Mouse (Mus musculus) limb, embryonic 13.5 days (tissue): ENCODE results near the gene Oaz2. TPM values are rescaled to one million over a fixed set of nuclear protein-coding genes. Genes with fewer than 3 reads are reported as not detected.
A peak's percentile ranks its signal among the peaks of the same experiment; 100 is the strongest.

Experiments used
- ATAC-seq: fragments of 200-750 bp; cut with Nextera tagmentation; 2 replicates; pipeline ENCODE4 v1.8.0; 2017; ENCODE audit warnings: low read depth, moderate number of reproducible peaks, moderate TSS enrichment; ENCODE audit not compliant: low FRiP score
- H3K27ac ChIP-seq: fragments of 300-500 bp; sonication (generic); 2 replicates; pipeline ENCODE4 v1.5.1; 2015; ENCODE audit warnings: inconsistent platforms, mild to moderate bottlenecking, moderate library complexity
- H3K27me3 ChIP-seq: fragments of 300-500 bp; sonication (generic); 2 replicates; pipeline ENCODE4 v1.6.1; 2015; ENCODE audit warnings: mild to moderate bottlenecking, inconsistent platforms
- H3K36me3 ChIP-seq: fragments of 300-500 bp; sonication (generic); 2 replicates; pipeline ENCODE4 v1.6.1; 2015; ENCODE audit warnings: inconsistent platforms, mild to moderate bottlenecking, moderate library complexity
- H3K4me1 ChIP-seq: fragments of 300-500 bp; sonication (generic); 2 replicates; pipeline ENCODE4 v1.6.1; 2015; ENCODE audit warnings: inconsistent platforms
- H3K4me2 ChIP-seq: fragments of 300-500 bp; sonication (generic); replicated peaks from 2 replicates; pipeline ENCODE4 v1.6.1; 2015; ENCODE audit warnings: inconsistent platforms, mild to moderate bottlenecking, moderate library complexity
- H3K4me3 ChIP-seq: fragments of 300-500 bp; sonication (generic); 2 replicates; pipeline ENCODE4 v1.5.1; 2015; ENCODE audit warnings: moderate library complexity, mild to moderate bottlenecking, inconsistent platforms
- H3K9ac ChIP-seq: fragments of 300-500 bp; sonication (generic); 2 replicates; pipeline ENCODE4 v1.6.1; 2015; ENCODE audit warnings: mild to moderate bottlenecking, inconsistent platforms
- H3K9me3 ChIP-seq: fragments of 300-500 bp; sonication (generic); 2 replicates; pipeline ENCODE4 v1.6.1; 2016; ENCODE audit warnings: inconsistent platforms
- WGBS: fragments of 180-500 bp; shearing (Covaris S2); methylation state at CpG from one replicate; pipeline ENCODE4 v1.1.7; 2015; 5-methylcytosine and 5-hydroxymethylcytosine counted together
- polyA plus RNA-seq: library from polyadenylated mRNA; unstranded; fragments of >200 nt; fragmentation: Nextera tagmentation; extraction: Ambion mirVana; gene quantifications from 2 replicates; pipeline ENCODE4 v1.2.1, GENCODE M21; 2015

The Oaz2 gene
- polyA plus RNA-seq: 341 and 352 TPM in 2 replicates

DNA sequence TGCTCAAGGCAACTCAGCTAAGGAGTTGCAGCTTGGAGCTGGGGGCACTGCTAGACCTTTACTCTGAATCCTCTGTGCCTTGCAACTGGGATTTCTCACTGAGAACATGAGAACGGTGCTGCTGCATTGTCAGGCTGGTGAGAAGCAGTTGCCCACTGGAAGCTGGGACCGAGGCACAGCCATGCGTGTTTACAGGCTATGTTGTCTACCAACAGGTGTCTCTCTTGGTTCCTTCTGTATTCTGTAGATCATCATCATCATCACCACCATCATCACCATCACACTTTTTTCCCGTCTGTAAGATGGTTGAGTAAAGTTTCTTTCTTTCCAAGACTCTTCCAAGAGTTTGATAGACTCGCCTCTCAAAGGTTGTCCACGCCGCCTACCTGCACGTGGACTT is at the start of gene Oaz2:
TSS of gene Oaz2 (plus strand) at position 301 of the 400 bp plus-strand sequence.
- Histone ChIP-seq H3K27ac (no peak within 1 kb of the TSS), H3K9me3 (no peaks in the 10 kb centered on the region), H3K9ac (no peak within 1 kb of the TSS), H3K4me3 (no peak within 1 kb of the TSS), H3K4me1 (peaks cover 6% of the 10 kb centered on the region), H3K36me3 (no peaks in the 10 kb centered on the region), H3K4me2 (no peak within 1 kb of the TSS), H3K27me3 (no peaks in the 10 kb centered on the region)
- 90% methylated on average over 8 of the region's 8 CpGs for WGBS
- no peak for ATAC-seq

- 63% methylated on average over 3 of the region's 3 CpGs for WGBS
- no peaks in the 10 kb centered on the region for H3K4me1 ChIP-seq
- H3K9ac ChIP-seq: no peak overlapping the region
- no peak overlapping the region for H3K4me2 ChIP-seq
- no peaks in the 10 kb centered on the region for H3K27me3 ChIP-seq
- H3K27ac ChIP-seq: no peak overlapping the region
- no peaks in the 10 kb centered on the region for H3K36me3 ChIP-seq
- no peak overlapping the region for H3K4me3 ChIP-seq
- no peak for ATAC-seq
- no peaks in the 10 kb centered on the region for H3K9me3 ChIP-seq
Observed at GRCm38 (mm10) chr9:65619311-65619710, 48.5 kb upstream of the Oaz2 start.

- Histone ChIP-seq H3K4me2 (no peak overlapping the region), H3K27ac (no peak overlapping the region), H3K9ac (no peak overlapping the region), H3K4me1 (no peaks in the 10 kb centered on the region), H3K9me3 (no peaks in the 10 kb centered on the region), H3K4me3 (no peak overlapping the region), H3K36me3 (no peaks in the 10 kb centered on the region), H3K27me3 (peaks cover 3% of the 10 kb centered on the region; the same call in 1 of the 2 replicates)
- no peak for ATAC-seq
- 93% methylated on average over 4 of the region's 4 CpGs for WGBS
Observed at GRCm38 (mm10) chr9:65621196-65621595, 46.6 kb upstream of the Oaz2 start.

DNA sequence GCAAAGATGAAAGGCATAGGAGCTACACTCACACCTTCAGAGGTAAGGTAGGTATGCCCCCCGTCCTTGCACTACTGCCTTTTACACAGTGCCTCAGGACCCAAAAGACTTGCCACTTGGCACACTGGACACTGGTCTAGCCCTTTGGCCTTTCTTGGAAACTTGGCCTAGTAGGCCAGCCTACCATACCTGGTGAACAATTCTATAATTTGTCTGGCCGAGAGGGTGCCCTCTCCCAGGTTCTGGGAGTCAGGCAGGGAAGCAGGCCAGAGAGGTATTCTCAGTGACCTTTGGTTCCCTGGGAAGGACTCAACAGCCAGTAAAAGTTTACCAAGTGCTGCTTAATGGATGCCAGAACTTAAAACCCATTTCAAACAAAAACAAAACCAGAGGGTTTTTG is 46.1 kb upstream of the Oaz2 start:
- Histone ChIP-seq H3K27ac (no peak overlapping the region), H3K9ac (no peak overlapping the region), H3K4me3 (no peak overlapping the region), H3K9me3 (no peaks in the 10 kb centered on the region), H3K4me2 (no peak overlapping the region), H3K4me1 (no peaks in the 10 kb centered on the region), H3K27me3 (peaks cover 6% of the 10 kb centered on the region; the same call in 1 of the 2 replicates), H3K36me3 (no peaks in the 10 kb centered on the region)
- ATAC-seq: no peak
- 67% methylated on average over 2 of the region's 2 CpGs for WGBS

GRCm38 (mm10) chr9:65622826-65623225 is 45.0 kb upstream of the Oaz2 start:
- H3K4me1 ChIP-seq: no peaks in the 10 kb centered on the region
- no peak overlapping the region for H3K4me3 ChIP-seq
- H3K27me3 ChIP-seq: peaks cover 14% of the 10 kb centered on the region
- no peaks in the 10 kb centered on the region for H3K9me3 ChIP-seq
- H3K4me2 ChIP-seq: no peak overlapping the region
- 79% methylated on average over 5 of the region's 5 CpGs for WGBS
- ATAC-seq: no peak
- no peak overlapping the region for H3K9ac ChIP-seq
- H3K36me3 ChIP-seq: no peaks in the 10 kb centered on the region
- H3K27ac ChIP-seq: no peak overlapping the region

DNA sequence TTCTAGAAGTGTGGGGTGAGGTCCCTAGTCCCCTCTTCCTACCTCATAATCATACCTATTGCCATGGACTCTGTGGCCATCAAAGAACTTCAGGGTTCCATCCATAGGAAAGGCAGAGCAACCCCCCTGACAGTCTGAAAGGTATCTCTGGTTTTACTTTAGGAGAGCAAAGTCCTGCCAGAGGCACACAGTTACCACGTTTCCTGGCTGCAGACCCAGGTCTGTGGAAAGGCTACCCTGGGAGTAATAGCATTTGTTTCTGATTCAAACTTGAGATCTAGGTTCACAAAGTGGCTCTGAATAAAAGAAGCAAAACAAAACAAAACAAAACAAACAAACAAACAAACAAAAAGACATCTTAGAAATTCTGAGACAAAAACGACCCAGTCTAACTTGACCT is 43.5 kb upstream of the Oaz2 start:
- H3K9ac ChIP-seq: no peak overlapping the region
- H3K9me3 ChIP-seq: no peaks in the 10 kb centered on the region
- no peak for ATAC-seq
- H3K27ac ChIP-seq: no peak overlapping the region
- no peaks in the 10 kb centered on the region for H3K36me3 ChIP-seq
- peaks cover 25% of the 10 kb centered on the region for H3K27me3 ChIP-seq
- WGBS: 58% methylated on average over 2 of the region's 2 CpGs
- no peak overlapping the region for H3K4me2 ChIP-seq
- H3K4me1 ChIP-seq: peaks cover 8% of the 10 kb centered on the region
- H3K4me3 ChIP-seq: no peak overlapping the region

- no peak for ATAC-seq
- H3K9ac ChIP-seq: peak within 1 kb of the TSS; percentile 67
- H3K4me1 ChIP-seq: peaks cover 25% of the 10 kb centered on the region
- no peaks in the 10 kb centered on the region for H3K36me3 ChIP-seq
- 0 out of 2 replicates have a peak within 1 kb of the TSS, but pooled peaks have one; percentile 39 for H3K27ac ChIP-seq
- H3K4me2 ChIP-seq: peak within 1 kb of the TSS; percentile 97
- WGBS: under 1% methylated on average over 38 of the region's 40 CpGs
- H3K9me3 ChIP-seq: no peaks in the 10 kb centered on the region
- peaks cover 44% of the 10 kb centered on the region for H3K27me3 ChIP-seq
- peak within 1 kb of the TSS; percentile 58 for H3K4me3 ChIP-seq
Observed at GRCm38 (mm10) chr9:65629025-65629766, 38.6 kb upstream of the Oaz2 start, which contains the start of gene Rbpms2. Gene Rbpms2, plus strand, starts transcription at chr9:65629648.

GRCm38 (mm10) chr9:65629767-65630630 is 37.8 kb upstream of the Oaz2 start:
- Histone ChIP-seq H3K27me3 (peaks cover 44% of the 10 kb centered on the region), H3K9ac (peak overlapping the region; percentile 67), H3K4me2 (peak overlapping the region; percentile 97), H3K9me3 (no peaks in the 10 kb centered on the region), H3K36me3 (no peaks in the 10 kb centered on the region), H3K27ac (0 out of 2 replicates have a peak overlapping the region, but pooled peaks have one; percentile 39), H3K4me1 (peaks cover 25% of the 10 kb centered on the region), H3K4me3 (peak overlapping the region; percentile 58)
- WGBS: under 1% methylated on average over 35 of the region's 83 CpGs
- ATAC-seq: peak; percentile 89

- WGBS: under 1% methylated on average over 58 of the region's 78 CpGs
- Histone ChIP-seq H3K9me3 (no peaks in the 10 kb centered on the region), H3K4me3 (peak overlapping the region; percentile 58), H3K4me1 (peaks cover 25% of the 10 kb centered on the region), H3K27ac (no peak overlapping the region), H3K4me2 (peak overlapping the region; percentile 97), H3K27me3 (peaks cover 44% of the 10 kb centered on the region), H3K9ac (peak overlapping the region; percentile 67), H3K36me3 (no peaks in the 10 kb centered on the region)
- peak; percentile 73 for ATAC-seq
Observed at GRCm38 (mm10) chr9:65630631-65631353, 37.0 kb upstream of the Oaz2 start.

GRCm38 (mm10) chr9:65631354-65632021 is 36.3 kb upstream of the Oaz2 start:
- Histone ChIP-seq H3K4me1 (peaks cover 25% of the 10 kb centered on the region), H3K36me3 (no peaks in the 10 kb centered on the region), H3K4me2 (peak overlapping the region; percentile 97), H3K9me3 (no peaks in the 10 kb centered on the region), H3K27ac (no peak overlapping the region), H3K27me3 (peaks cover 38% of the 10 kb centered on the region), H3K4me3 (peak overlapping the region; percentile 58), H3K9ac (peak overlapping the region; percentile 67)
- 20% methylated on average over 16 of the region's 16 CpGs for WGBS
- no peak for ATAC-seq

GRCm38 (mm10) chr9:65635766-65636165 is 32.0 kb upstream of the Oaz2 start:
- Histone ChIP-seq H3K36me3 (no peaks in the 10 kb centered on the region), H3K4me1 (peaks cover 27% of the 10 kb centered on the region), H3K9ac (no peak overlapping the region), H3K27me3 (peaks cover 18% of the 10 kb centered on the region), H3K4me3 (no peak overlapping the region), H3K4me2 (no peak overlapping the region), H3K27ac (no peak overlapping the region), H3K9me3 (no peaks in the 10 kb centered on the region)
- WGBS: 94% methylated on average over 1 of the region's 1 CpGs
- no peak for ATAC-seq
